Mouse (Mus musculus): ENCODE data around the gene Tepsin.

Gene Tepsin

GRCm38 (mm10) chr11:120110554-120110953, 12.0 kb upstream of the Tepsin start:
- DNase-seq (ENCODE audit: low spot score), result no peak

GRCm38 (mm10) chr11:120109558-120110210, 11.2 kb upstream of the Tepsin start:
- DNase-seq (ENCODE audit: low spot score), result no peak

DNA sequence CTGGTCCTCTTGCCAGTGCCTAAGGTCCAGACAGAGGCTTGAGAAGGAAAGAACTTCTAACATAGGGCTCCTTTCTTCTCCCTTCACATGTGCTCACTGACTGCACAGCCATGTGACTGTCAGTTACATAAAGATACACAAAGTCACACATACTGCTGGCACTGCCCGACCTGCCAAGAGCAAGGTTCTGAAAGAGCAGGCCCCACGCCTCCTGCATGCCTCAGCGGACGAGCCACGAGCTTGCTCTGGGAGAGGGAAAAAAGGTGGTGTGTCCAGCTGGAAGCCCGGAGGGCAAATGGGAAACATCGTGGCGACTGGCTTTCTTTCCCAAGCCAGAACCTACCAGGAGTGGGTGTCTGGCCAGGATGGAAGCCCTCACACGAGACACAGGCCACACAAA, 9.3 kb upstream of the Tepsin start:
- no peak for DNase-seq (ENCODE audit: low spot score)

GRCm38 (mm10) chr11:120107026-120107425, 8.5 kb upstream of the Tepsin start:
- no peak for DNase-seq (ENCODE audit: low spot score)

- no peak for DNase-seq (ENCODE audit: low spot score)
These were observed 5.0 kb upstream of the Tepsin start for GRCm38 (mm10) chr11:120103431-120103997.

- DNase-seq (ENCODE audit: low spot score), result no peak
These were observed 2.5 kb upstream of the Tepsin start for GRCm38 (mm10) chr11:120101036-120101435.

DNA sequence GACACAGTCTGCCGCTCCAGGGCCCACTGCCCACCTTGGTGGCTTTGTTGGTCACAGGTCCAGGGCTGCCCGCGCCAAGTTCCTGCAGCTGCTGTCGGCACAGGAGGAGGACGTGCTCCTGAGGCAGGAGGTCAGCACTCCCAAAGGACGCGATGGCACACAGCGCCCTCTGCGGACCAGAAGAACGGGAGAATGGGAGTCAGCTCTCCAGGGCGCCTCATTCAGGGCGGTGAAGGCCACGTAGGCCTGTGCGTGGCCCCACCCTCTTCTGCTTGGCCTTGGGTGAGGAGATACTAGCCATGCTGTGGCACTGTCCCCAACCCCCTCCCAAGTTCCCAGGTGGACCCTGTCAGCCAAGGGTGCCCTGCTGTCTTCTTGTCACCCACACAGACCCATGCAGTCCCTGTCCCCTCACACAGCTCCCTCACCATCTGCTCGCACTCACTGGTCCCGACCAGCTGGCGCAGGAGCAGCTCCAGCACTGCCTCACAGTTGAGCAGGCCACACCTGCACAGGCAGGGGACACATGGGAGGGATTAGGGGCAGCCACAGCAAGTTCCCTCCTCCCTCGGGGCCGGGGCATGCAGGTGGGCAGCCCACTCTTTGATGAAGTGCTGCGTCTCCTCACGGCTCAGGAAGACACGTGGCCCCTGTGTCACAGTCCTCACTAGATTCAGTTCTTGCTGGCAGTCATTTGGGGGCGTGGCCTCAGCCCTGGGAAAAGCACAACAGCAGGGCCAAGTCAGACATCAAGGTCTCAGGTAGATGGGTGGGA, 5.5 kb downstream of the Tepsin start:
- no peak for DNase-seq (ENCODE audit: low spot score)

GRCm38 (mm10) chr11:120090661-120091060, 7.9 kb downstream of the Tepsin start:
- no peak for DNase-seq (ENCODE audit: low spot score)

DNA sequence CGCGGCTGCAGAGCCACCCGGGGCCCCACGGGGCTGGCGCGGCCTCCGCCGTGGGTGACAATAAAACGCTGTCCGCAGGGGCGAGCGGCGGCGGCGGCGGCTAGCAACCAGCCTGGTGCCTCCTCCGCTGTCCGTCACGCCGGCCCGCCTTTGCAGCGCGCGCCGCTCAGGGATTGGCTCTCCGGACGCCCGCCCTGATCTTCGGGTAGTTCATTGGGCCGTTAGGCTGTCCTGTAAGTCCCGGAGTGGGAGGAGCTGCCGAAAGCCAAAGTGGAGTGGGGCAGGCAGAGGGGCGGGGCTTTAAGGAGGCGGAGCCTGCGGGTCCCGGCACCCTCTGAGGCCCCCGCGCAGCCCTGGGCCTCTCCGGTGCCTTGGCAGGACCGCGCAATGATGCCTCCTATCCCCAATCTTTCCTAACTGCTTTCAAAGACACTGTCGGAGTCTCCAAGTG, 11.8 kb downstream of the Tepsin start, which contains the start of gene Cep131:
Cep131 (minus strand) TSS at position 126 of the 451 bp plus-strand sequence.
- DNase-seq (ENCODE audit: low spot score), result peak; percentile 98

DNA sequence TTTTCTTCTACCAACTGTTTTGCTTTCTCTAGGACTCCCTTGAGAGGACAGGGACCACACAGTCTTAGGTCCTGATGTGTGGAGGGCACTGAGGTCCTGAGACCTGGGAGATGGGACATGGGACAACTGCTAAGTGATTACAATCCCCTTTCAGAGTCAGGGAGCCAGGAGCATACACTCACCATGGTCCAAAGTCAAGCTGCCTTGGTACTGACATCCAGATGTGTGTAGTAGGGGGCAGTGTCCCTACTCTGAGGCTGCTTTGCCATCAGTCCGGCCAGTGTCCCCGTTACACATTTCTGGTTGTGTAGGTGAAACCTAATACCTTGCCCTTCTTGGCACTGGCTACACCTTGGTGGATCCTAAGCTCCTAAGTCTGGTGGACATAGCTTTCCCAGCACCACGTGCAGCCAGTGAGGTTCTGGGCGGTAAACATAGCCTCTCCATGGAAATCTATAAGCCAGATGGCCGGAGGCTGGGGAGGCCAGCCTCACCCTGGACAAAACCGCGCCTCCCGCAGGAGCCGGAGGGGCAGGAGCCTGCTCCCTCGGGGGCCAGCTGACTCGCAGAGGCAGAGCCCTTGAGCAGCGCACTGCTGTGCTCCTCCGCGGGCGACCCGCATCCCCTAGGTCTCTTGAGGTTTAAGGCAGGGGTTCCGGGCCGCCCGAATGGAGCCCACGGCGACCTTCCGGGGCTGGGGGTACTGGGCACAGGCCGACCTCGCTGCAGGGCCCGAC, 12.5 kb downstream of the Tepsin start:
- DNase-seq (ENCODE audit: low spot score), result peak; percentile 55

GRCm38 (mm10) chr11:120080282-120080681, 18.2 kb downstream of the Tepsin start:
- DNase-seq (ENCODE audit: low spot score), result no peak

DNA sequence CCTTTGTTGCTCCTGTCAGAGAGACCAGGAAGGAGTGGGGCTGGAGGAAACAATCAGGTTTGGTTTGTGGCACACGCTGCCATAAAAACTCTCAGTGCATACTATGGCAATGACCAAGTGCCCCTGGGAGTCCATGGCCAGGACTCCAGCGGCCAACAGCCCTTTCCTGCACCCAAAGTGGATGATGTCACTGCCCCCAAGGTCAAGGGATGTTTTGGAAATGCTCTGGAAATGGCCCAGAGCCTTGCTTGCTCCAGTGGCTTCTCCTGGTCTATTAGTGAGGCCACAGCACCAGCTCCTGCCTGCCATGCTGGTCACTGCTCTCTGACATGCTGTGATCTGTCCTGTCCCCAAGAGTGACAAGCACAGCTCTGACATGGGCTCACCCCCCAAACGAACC, 22.3 kb downstream of the Tepsin start:
- no peak for DNase-seq (ENCODE audit: low spot score)

- DNase-seq (ENCODE audit: low spot score), result no peak
These were observed 25.4 kb downstream of the Tepsin start for GRCm38 (mm10) chr11:120072986-120073647.

GRCm38 (mm10) chr11:120071731-120072320, 26.7 kb downstream of the Tepsin start:
- no peak for DNase-seq (ENCODE audit: low spot score)

- no peak for DNase-seq (ENCODE audit: low spot score)
These were observed 27.5 kb downstream of the Tepsin start for GRCm38 (mm10) chr11:120071065-120071464.

GRCm38 (mm10) chr11:120070286-120070930, 28.1 kb downstream of the Tepsin start:
- DNase-seq (ENCODE audit: low spot score), result no peak

DNA sequence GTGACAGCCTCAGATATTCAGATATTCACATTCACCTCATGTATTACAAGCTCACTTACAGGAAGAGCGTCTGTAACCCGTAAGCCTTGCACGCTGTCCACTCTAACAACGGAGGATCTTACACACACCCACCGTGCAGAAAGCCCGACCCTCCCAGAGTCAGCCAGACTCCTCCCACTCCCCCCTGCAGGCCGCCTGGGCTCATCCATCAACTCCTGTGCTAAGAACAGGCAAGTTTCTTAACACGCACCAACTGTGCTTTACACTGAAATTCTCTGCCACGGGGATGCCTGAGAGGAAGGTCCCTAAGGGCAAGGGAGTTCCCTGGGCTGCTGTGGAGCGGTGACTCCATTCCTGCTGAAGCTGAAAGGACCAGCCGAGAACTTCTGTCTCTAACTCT, 29.3 kb downstream of the Tepsin start:
- DNase-seq (ENCODE audit: low spot score), result no peak

GRCm38 (mm10) chr11:120067834-120068233, 30.7 kb downstream of the Tepsin start:
- no peak for DNase-seq (ENCODE audit: low spot score)

DNA sequence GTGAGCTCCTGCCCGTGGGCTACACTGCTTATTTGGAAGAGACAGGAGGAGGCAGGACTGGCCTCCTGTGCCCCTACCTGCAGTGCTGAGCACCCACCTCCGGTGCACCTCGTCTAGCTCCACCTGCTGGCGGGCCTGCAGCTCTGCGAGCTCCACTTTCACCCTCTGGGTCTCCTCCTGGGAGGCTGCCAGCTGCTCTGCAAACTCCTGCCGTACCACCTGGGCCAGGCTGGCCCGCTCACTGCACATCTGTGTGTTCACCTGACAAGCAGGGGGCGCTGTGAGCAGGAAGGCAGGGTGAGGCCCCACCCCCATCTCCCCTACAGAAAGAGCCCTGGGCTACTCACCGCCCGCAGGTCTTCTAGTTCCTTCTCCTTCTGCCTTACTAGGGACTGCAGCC, 33.2 kb downstream of the Tepsin start:
- DNase-seq (ENCODE audit: low spot score), result peak; percentile 31

GRCm38 (mm10) chr11:120064668-120065040, 33.9 kb downstream of the Tepsin start:
- no peak for DNase-seq (ENCODE audit: low spot score)
